Mouse (Mus musculus) fibroblast of lung, adult 2 months (primary cell): ENCODE data around the gene Crybg2.

Source experiments
- DNase-seq: peaks from one replicate; pipeline ENCODE4 v3.0.0-alpha.2; 2011; ENCODE audit warnings: low read depth

Gene Crybg2

GRCm38 (mm10) chr4:134060135-134060865, at the start of gene Crybg2:
Gene Crybg2 (plus strand): TSS chr4:134060815.
- no peak for DNase-seq

DNA sequence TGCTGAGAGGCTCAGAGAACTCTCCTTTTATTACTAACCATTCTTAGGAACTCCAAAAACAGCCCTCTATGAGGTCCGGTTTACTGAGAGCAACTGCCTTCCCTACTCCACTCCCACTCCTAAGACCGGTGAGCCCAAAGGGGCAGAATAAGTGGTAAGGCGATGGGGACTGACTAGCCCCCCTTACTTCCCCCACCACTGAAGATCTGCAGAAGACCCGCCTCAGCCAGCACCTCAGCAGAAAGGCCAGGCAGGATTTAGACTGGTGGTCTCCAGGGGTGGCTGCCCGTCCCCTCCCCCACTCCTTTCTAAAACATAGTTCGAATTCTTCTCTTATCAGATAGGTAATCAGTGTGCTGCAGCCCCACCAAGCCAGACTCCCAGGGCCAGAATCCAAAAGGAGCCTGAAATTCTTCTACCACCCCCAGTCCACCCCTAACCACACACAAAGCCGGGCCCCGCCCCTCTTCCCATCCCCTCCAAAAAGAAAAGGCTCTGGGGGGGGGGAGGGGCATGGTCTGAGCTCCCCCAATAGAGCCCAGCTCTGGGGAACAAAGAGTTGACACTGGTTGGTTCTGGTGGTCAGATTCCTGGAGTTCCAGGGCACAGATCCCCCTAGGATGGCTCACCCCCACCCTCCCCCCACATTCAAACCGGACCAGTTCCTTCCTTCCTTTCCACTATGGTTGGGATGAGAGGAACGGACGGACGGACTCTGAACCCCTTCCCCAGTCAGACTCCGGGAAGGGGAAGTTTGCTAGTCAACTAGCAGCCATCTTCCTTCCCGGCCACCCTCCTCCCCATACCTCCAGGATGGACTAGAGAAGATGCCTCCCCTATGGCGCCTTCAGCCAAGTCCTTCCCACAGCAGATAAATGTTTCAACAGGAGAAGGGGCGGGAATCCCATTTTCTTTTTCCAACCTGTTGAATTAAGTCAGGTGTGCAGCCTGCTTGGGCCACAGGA, 48.9 kb upstream of the Crybg2 start:
- no peak for DNase-seq

DNA sequence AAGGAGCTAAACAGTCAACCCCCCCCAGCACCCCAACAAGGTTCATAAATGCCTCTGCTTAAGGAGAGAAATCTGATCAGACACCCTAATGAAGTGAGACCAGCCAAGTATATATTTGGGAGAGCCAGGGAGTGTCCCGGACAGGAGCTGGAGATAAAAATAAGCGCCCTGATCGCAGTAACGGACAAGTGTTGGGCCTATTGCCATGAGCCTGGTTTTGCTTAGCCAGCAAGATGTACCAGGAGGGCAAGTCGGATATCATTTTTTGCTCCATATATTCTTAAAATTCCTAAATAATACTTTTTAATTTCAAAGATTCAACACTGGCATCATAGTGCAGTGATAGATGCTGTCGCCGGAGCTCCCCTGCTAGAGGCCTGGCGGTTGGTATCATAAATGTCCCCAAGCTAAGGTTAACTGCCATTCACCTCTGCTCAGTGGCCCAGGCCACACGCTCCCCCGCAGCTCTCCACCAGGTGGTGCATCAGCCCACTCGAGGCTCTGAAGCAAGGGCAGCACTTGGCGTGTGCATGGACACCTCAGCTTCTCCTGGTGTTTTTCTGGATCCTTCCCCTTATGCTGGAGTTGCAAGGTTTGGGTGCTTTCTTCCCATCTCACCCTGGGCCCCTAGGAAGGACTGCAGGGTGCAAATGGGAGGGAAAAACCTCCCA, 47.6 kb upstream of the Crybg2 start:
- no peak for DNase-seq

GRCm38 (mm10) chr4:134016208-134016607, 44.4 kb upstream of the Crybg2 start:
- no peak for DNase-seq

DNA sequence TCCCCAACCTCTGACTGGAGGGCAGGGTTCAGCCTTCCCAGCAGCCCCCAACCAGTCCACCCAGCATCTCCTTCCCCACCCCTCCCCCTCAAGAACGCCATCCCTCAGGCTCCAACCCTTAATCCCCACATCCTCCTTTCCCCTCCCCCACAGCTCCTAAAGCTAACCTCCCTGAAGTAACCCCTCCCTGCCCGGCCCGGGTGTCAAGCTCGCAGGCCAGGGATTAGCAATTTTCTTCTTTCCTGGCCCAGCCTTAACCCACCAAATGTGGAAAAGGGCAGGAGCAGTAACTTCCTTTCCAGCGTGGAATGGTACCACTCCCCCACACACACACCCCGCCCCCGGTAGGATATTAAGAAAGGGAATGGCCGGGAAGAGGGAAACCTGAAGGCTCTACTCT, 43.8 kb upstream of the Crybg2 start:
- no peak for DNase-seq

DNA sequence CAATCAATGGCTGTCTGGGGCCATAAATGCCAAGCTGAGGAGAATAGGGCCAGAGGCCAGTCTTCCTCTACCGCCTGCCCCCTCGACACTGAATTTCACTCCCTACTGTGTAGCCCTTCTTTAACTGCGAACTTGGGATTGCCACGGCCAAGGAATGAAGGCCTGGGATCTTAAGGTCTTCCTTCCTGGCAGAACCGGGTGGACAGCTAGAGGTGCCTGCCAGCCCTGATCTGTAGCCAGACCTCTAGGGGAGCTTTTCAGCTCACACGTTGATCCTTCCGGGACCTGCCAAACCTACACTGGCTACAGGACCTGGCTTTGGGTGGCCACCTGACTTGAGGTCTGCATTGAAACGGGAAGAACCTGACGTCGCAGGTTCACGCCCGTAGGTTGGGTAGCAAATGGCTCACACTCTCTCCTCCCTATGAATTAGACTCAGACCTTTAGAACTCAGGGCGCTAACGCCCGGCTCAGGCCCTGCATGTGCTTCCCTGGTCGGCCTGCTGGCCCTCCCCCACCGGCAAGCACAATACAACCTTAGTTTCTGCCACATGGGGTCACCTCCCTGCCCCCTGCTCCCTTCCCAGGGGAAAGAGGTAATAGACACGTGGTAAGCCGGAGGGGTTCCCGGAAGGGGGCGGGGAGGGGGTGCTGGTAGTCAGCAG, 43.3 kb upstream of the Crybg2 start:
- no peak for DNase-seq

- DNase-seq = no peak
These were observed 42.4 kb upstream of the Crybg2 start for GRCm38 (mm10) chr4:134018038-134018778.

GRCm38 (mm10) chr4:134018779-134019145, 41.9 kb upstream of the Crybg2 start, which contains the start of gene Lin28a:
Gene Lin28a (minus strand): TSS chr4:134018841.
- no peak for DNase-seq

GRCm38 (mm10) chr4:134019210-134019609, 41.4 kb upstream of the Crybg2 start:
- DNase-seq = no peak

- no peak for DNase-seq
These were observed 40.8 kb upstream of the Crybg2 start for GRCm38 (mm10) chr4:134019641-134020351.

- DNase-seq = peak; percentile 23
These were observed 40.0 kb upstream of the Crybg2 start for GRCm38 (mm10) chr4:134020621-134021020.

DNA sequence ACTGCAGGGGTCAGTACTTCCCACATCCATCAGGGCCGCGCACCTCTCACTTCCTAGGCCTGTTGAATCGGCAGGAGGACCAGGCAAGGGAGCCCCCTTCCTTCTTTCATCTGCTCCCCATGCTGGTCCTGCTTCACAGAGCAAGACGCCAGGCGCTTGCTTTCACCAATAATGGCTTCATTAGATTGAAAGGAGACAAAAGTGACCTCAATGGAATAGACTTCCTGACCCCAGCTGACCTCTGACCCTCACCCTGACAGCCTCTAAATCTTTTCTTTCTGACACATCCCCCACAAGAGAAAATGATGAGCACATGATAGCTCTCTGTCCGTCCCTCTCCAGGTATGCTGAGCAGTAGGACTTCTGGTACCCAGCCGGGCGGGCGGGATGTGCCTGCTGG, 34.8 kb upstream of the Crybg2 start:
- DNase-seq = no peak

- DNase-seq = peak; percentile 25
These were observed 24.7 kb upstream of the Crybg2 start for GRCm38 (mm10) chr4:134035953-134036352.

GRCm38 (mm10) chr4:134041317-134042123, 19.1 kb upstream of the Crybg2 start:
- DNase-seq = peak; percentile 11

- DNase-seq = no peak
These were observed 17.6 kb upstream of the Crybg2 start for GRCm38 (mm10) chr4:134043041-134043440.

DNA sequence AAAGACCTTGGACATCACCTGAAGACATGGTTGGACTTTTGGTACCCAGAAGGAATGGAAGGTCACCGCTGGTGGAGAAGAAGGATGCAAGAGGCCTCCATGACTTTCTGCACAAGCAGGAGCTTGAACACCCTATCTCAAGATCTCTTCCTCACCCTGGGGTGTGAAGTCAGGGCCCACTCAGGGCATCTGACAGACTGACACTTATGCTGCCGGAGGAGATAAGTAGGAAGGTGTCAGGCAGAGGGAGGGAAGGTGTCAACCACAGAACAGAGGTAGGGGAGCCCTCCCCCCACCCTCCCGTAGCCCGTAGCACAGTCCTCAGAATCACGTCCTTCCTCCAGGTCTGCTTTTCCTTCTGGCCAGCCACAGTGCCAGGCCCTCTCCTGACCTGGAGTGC, 13.0 kb upstream of the Crybg2 start:
- no peak for DNase-seq

DNA sequence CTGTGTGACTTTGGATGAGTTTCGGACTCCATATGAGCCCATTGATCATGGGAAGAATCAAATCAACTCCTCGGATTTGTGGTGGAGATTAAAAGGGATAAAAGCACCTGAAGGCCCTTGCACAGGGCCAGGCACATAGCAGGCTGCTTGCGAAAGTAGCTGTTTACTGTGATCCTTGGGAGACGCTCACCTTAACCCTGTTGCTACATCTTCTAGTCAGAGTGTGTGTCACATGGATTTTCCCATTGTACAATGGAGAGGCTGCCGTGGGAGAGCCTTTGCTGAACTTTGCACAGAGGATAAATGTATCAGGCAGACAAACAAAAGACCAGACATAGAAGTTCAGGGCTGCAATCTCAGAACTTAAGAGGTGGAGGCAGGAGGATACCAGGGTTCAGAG, 8.7 kb upstream of the Crybg2 start:
- DNase-seq = no peak

DNA sequence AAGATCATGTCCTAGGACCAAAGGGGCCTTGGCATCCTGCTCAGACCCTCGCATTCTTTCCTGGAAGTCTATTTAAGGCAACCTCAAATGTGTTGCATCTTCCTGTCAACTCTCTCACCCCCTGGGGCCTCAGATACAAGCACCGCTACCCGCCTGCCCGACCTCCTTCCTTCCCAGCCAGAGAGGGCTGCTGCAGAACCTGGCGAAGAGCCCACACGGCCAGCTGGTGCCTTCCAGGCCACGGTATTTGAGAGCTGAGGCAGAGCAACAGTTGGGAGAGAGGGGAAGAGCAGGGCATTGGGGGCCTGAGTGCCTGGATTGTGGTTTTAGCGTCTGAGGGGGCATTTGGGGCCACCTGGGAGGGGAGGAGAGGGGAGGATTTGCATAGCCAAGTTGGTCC, 8.1 kb upstream of the Crybg2 start:
- DNase-seq = no peak

GRCm38 (mm10) chr4:134053538-134053937, 7.1 kb upstream of the Crybg2 start, which contains the start of gene Zfp683:
Gene Zfp683 (plus strand): TSS chr4:134053838.
- no peak for DNase-seq
